Mouse (Mus musculus) liver, embryonic 13.5 days (tissue): Measurements from ENCODE around the gene Cnrip1. TPM values are rescaled to one million over a fixed set of nuclear protein-coding genes. Genes with fewer than 3 reads are reported as not detected.
"Not testable (repeated sequence)": the region's sequence is repeated elsewhere in the genome, so short reads cannot be mapped to it uniquely, and the experiment has no call there.

Experiments used
- ATAC-seq: fragments of 200-750 bp; cut with Nextera tagmentation; 2 replicates; pipeline ENCODE4 v1.8.0; 2017; ENCODE audit warnings: low read depth, mild to moderate bottlenecking, moderate number of reproducible peaks, moderate library complexity
- DNase-seq: peaks from one replicate; pipeline ENCODE4 v3.0.0; 2022
- H3K27ac ChIP-seq: fragments of 300-500 bp; sonication (generic); 2 replicates; pipeline ENCODE4 v1.5.1; 2015; ENCODE audit warnings: moderate library complexity, mild to moderate bottlenecking, inconsistent platforms
- H3K27me3 ChIP-seq: fragments of 300-500 bp; sonication (generic); 2 replicates; pipeline ENCODE4 v1.6.1; 2015; ENCODE audit warnings: mild to moderate bottlenecking, inconsistent platforms
- H3K36me3 ChIP-seq: fragments of 300-500 bp; sonication (generic); 2 replicates; pipeline ENCODE4 v1.6.1; 2015; ENCODE audit warnings: mild to moderate bottlenecking, inconsistent platforms
- H3K4me1 ChIP-seq: fragments of 300-500 bp; sonication (generic); replicated peaks from 2 replicates; pipeline ENCODE4 v1.6.1; 2015; ENCODE audit warnings: inconsistent platforms
- H3K4me2 ChIP-seq: fragments of 300-500 bp; sonication (generic); 2 replicates; pipeline ENCODE4 v1.6.1; 2015; ENCODE audit warnings: inconsistent platforms, mild to moderate bottlenecking, moderate library complexity
- H3K4me3 ChIP-seq: fragments of 300-500 bp; sonication (generic); replicated peaks from 2 replicates; pipeline ENCODE4 v1.5.1; 2015; ENCODE audit warnings: mild to moderate bottlenecking, inconsistent platforms
- H3K9ac ChIP-seq: fragments of 300-500 bp; sonication (generic); 2 replicates; pipeline ENCODE4 v1.6.1; 2015; ENCODE audit warnings: mild to moderate bottlenecking, inconsistent platforms
- H3K9me3 ChIP-seq: fragments of 300-500 bp; sonication (generic); replicated peaks from 2 replicates; pipeline ENCODE4 v1.6.1; 2016; ENCODE audit warnings: inconsistent platforms
- whole genome bisulfite sequencing: fragments of 180-500 bp; shearing (Covaris S2); methylation state at CpG from one replicate; pipeline ENCODE4 v1.1.7; 2015; ENCODE audit not compliant: insufficient replicate concordance; 5-methylcytosine and 5-hydroxymethylcytosine counted together
- polyA plus RNA-seq: library from polyadenylated mRNA; unstranded; fragments of >200 nt; fragmentation: Nextera tagmentation; extraction: Ambion mirVana; gene quantifications from 2 replicates; pipeline ENCODE4 v1.2.1, GENCODE M21; 2015

Gene Cnrip1
- 3.4 and 4.2 TPM in 2 replicates for polyA plus RNA-seq

DNA sequence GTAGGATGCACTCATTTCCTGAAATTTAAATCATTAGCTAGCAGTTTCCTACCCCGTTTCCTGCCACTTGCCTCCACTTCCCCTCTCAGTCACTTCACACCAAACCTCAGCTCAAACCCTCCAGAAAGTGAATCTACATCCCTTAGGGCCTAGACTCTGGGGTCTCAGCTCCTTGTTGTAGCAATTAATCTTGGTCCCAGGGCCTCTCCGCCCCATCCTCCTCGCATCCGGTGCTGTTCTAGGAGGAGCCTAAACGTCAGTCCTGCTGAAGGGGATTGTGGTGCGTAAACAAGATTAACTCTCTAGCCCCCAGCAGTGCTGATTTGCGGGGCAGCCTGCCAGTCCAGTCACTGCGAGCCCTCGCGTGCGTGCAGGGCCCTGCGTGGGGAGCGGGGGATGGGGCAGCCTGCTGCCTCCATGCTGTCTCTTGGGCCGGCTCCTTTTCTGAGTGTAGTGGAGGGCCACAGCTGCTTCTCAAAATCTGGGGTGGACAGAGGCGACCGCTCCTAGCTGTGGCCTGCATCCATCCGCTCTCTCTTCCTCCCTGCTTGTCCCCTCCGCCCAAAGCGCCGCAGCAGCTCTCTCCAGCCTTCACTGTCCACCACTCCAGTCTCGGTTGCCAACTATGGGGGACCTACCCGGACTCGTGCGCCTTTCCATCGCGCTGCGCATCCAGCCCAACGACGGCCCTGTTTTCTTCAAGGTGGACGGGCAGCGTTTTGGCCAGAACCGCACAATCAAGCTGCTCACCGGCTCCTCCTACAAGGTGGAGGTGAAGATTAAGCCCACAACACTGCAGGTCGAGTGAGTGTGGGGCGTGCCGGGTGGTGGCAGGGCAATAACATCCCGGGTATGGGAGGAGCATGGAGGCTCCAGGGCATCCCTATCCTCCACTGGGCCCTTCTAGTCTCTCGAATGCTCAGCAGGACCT is at the start of gene Cnrip1, which contains the start of gene Plek:
Cnrip1 (plus strand) TSS at position 42 of the 931 bp plus-strand sequence.
Plek (minus strand) TSS at position 837 of the 931 bp plus-strand sequence.
- Histone ChIP-seq H3K4me3 (peak within 1 kb of the TSS; percentile 49), H3K27ac (peak within 1 kb of the TSS; percentile 14), H3K4me2 (peak within 1 kb of the TSS; percentile 60), H3K4me1 (no peaks in the 10 kb centered on the region), H3K36me3 (no peaks in the 10 kb centered on the region), H3K9ac (peak within 1 kb of the TSS; percentile 43; the same call in 1 of the 2 replicates), H3K9me3 (no peaks in the 10 kb centered on the region), H3K27me3 (peaks cover 8% of the 10 kb centered on the region)
- peak; percentile 2 for DNase-seq
- peak; percentile 62 for ATAC-seq
- WGBS = 1% methylated on average over 38 of the region's 38 CpGs

DNA sequence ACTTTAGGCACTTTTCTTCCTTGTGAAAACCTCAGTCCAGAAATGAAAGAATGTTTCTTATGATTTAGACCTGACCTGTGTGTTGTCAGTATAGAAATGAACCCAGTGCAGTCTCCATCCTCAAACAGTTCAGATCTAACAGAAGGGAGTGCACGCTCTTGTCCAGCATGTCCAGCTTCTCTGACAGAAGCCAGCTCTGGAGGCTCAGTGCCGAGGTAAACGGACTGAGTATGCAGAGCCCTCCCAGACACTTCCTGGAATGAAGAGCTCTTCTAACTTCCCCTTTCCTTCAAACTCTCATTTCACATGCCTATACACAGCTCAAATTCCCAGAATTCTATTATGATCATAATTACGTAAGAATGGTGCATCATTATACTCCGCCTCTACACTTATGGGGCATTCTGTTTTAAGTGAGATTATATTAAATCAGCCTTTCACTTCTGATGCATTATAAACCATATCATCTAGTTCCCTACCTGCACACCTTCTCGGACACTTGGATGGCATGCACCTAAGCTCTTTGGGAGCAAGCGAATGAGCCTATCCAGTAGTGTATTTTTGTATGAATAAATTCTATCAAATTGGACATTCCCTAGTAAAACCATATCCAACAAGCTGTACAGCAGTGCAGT is 48.5 kb upstream of the Cnrip1 start:
- DNase-seq (no peak), ATAC-seq (peak; percentile 33)
- peaks cover 28% of the 10 kb centered on the region for H3K4me1 ChIP-seq
- no peaks in the 10 kb centered on the region for H3K27me3 ChIP-seq
- H3K27ac ChIP-seq = peak overlapping the region; percentile 50; the same call in 1 of the 2 replicates
- no peak overlapping the region for H3K4me3 ChIP-seq
- H3K4me2 ChIP-seq = no peak overlapping the region
- no peaks in the 10 kb centered on the region for H3K9me3 ChIP-seq
- no peaks in the 10 kb centered on the region for H3K36me3 ChIP-seq
- H3K9ac ChIP-seq = no peak overlapping the region
- WGBS = 37% methylated on average over 7 of the region's 7 CpGs

DNA sequence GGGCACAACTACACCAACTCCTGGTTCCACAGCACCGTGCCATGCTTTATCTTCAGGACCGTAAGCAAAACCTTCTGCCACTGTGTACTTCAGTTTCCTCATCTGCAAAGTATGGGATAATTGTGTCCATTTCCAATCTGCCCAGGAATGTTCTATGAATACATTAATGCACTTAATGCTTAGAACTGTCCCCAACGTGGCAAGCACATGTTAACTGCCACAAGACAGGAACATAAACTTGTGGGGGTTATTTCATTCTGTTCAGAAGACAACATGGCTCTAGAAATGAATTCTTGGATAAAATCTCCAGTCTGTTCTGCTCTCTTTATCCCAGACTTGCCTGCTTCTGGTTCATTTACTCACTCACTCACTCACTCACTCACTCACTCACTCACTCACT is 47.6 kb upstream of the Cnrip1 start:
- 29% methylated on average over 3 of the region's 3 CpGs for WGBS
- H3K36me3 ChIP-seq = no peaks in the 10 kb centered on the region

DNA sequence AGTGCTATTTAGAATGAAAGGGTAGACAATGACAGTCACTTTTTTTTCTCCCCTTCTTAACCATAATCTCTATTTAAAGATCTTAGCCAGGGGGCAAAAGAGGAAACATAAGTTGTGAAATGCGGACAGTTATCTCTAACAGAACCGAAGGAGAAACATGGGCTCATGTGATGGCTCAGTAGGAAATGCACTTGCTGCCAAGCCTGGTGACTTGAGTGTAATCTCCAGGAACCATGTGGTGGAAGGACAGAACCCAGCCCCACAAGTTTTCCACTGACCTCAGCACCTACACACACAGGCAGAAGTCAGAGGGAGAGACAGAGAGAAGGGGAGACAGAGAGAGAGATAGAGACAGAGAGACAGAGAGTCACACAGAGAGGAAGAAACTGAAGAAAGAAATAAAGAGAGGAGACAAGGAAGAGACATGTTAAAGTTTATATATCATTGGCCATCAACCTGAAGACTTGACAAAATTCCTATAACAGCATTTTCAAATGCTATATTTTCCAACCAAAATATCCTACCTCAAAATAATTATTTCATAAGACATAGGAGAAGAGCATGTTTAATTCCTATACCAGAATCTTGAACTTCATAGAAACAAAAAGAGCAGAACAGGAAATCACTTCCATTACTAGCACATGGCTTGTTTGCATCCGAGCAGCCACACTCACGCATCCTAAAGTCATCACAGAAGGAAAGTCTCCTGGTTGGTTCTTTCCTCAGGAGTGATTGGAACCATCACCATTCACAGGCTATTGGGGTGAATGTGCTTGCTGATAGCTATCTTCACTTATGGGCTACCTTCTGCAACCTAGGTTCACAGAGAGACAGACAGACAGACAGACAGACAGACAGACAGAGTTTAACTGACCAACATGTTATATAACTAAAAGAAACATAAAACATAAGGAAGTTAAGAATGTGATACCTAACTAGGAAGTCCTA is 46.2 kb upstream of the Cnrip1 start:
- Histone ChIP-seq H3K27ac (peak overlapping the region; percentile 59), H3K9me3 (no peaks in the 10 kb centered on the region), H3K4me1 (peaks cover 28% of the 10 kb centered on the region), H3K4me2 (0 out of 2 replicates have a peak overlapping the region, but pooled peaks have one; percentile 24), H3K4me3 (no peak overlapping the region), H3K27me3 (no peaks in the 10 kb centered on the region), H3K36me3 (no peaks in the 10 kb centered on the region), H3K9ac (no peak overlapping the region)
- ATAC-seq (peak; percentile 81), DNase-seq (peak; percentile 34)
- 28% methylated on average over 4 of the region's 4 CpGs for WGBS

More for the DNA sequence above, 47.6 kb upstream of the Cnrip1 start:
- Histone ChIP-seq H3K27ac (no peak overlapping the region), H3K9me3 (no peaks in the 10 kb centered on the region), H3K4me1 (peaks cover 28% of the 10 kb centered on the region), H3K9ac (no peak overlapping the region), H3K27me3 (no peaks in the 10 kb centered on the region), H3K4me2 (no peak overlapping the region), H3K4me3 (no peak overlapping the region)
- DNase-seq (no peak), ATAC-seq (no peak)

DNA sequence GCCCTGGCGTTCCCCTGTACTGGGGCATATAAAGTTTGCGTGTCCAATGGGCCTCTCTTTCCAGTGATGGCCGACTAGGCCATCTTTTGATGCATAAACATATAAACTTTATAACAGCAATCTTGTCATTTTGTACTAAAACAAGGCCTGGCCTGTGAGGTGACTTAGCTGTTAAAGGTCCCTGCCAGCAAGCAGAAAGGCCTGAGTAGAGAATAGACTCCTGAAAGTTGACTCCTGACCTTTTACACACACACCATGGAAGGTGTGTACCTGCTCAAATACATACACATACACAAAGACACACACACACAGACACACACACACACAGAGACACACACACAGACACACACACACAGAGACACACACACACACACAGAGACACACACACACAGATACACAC is 44.9 kb upstream of the Cnrip1 start:
- not testable (repeated sequence) for H3K27ac ChIP-seq, H3K36me3 ChIP-seq, H3K9ac ChIP-seq, H3K9me3 ChIP-seq, H3K4me2 ChIP-seq, DNase-seq, ATAC-seq, H3K27me3 ChIP-seq
- 59% methylated on average over 3 of the region's 3 CpGs for WGBS
- peaks cover 23% of the 10 kb centered on the region for H3K4me1 ChIP-seq
- peak overlapping the region; percentile 37; the same call in 1 of the 2 replicates for H3K4me3 ChIP-seq

DNA sequence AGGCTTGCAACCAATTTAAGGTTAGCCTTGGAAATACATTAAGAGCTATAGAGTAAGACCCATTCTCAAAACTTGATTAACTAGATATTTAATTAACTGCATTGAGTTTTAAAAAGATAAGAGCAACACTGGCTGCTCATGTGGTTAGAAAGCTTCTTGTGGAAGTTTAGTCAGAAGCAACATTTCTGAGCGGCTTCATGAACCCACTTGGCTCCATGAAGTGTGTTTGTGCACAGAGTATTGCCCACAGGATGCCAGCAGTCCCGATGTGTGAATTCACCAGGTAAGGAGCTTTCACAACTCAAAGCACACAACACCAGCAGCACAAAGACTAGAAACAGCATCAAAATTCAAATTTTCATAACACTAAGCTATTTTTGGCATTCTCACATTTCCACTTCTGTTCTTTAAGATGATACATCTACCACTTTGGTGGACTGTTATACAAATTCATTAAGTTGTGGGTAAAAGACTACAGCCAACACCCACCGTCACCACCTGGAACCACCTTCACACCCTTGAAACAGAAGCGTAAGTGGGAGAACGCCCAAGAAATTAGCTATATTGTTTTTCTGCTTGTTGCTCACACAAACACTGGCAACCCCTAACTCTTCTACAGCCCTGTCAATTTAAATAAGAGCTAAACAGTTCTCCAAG is 43.7 kb upstream of the Cnrip1 start:
- peaks cover 21% of the 10 kb centered on the region for H3K4me1 ChIP-seq
- peak overlapping the region; percentile 37; the same call in 1 of the 2 replicates for H3K4me2 ChIP-seq
- H3K27me3 ChIP-seq = no peaks in the 10 kb centered on the region
- H3K4me3 ChIP-seq = peak overlapping the region; percentile 37; the same call in 1 of the 2 replicates
- no peaks in the 10 kb centered on the region for H3K36me3 ChIP-seq
- no peak for DNase-seq
- peak overlapping the region; percentile 20; the same call in 1 of the 2 replicates for H3K9ac ChIP-seq
- H3K9me3 ChIP-seq = no peaks in the 10 kb centered on the region
- H3K27ac ChIP-seq = peak overlapping the region; percentile 58; the same call in 1 of the 2 replicates
- 25% methylated on average over 5 of the region's 5 CpGs for WGBS
- ATAC-seq = no peak

DNA sequence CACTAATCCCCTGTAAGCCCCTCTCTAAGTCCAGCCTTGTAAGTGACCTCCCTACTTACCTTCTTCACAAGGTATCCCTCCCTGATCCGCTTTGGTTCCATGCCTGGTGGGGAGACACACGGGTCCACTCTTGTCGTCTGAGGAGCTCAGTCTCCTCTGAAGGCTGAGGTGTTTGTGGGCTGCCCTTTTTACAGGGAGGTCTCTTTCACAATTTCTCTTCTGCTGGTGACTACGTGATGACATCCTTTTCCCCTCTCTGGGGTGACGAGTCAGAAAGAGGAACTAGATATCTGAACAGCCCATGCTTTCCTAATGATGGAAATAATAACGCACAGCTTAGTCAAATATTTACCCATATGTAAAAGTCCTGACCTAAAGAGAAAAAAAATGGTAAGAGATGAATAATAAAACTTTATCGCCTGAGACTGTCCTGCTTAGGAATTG is 42.9 kb upstream of the Cnrip1 start:
- Histone ChIP-seq H3K36me3 (no peaks in the 10 kb centered on the region), H3K4me1 (peaks cover 16% of the 10 kb centered on the region), H3K27me3 (no peaks in the 10 kb centered on the region), H3K4me3 (peak overlapping the region; percentile 37), H3K27ac (peak overlapping the region; percentile 58), H3K9ac (peak overlapping the region; percentile 20; the same call in 1 of the 2 replicates), H3K9me3 (no peaks in the 10 kb centered on the region), H3K4me2 (peak overlapping the region; percentile 37; the same call in 1 of the 2 replicates)
- WGBS = 15% methylated on average over 7 of the region's 7 CpGs
- ATAC-seq (peak; percentile 38), DNase-seq (no peak)

DNA sequence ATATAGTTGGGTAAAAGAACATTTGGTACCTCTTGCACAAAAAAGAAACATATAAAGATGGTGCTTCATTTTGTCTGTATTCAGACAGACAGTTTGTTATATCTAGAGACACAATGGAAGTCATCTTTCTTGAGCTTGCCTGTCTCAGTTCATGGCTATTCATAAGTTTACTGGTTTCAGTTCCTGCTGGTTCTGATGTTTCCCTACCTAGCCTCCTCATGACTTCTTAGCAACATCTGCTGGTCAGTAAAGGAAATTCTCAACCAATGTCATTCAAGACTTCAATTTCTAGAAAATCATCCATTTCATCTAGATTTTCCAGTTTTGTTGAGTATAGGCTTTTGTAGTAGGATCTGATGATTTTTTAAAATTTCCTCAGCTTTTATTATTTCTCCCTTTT is 38.4 kb upstream of the Cnrip1 start:
- Histone ChIP-seq H3K36me3 (no peaks in the 10 kb centered on the region), H3K4me2 (no peak overlapping the region), H3K9me3 (no peaks in the 10 kb centered on the region), H3K27ac (no peak overlapping the region), H3K9ac (no peak overlapping the region), H3K27me3 (no peaks in the 10 kb centered on the region), H3K4me3 (no peak overlapping the region), H3K4me1 (no peaks in the 10 kb centered on the region)
- no peak for DNase-seq
- ATAC-seq = no peak

DNA sequence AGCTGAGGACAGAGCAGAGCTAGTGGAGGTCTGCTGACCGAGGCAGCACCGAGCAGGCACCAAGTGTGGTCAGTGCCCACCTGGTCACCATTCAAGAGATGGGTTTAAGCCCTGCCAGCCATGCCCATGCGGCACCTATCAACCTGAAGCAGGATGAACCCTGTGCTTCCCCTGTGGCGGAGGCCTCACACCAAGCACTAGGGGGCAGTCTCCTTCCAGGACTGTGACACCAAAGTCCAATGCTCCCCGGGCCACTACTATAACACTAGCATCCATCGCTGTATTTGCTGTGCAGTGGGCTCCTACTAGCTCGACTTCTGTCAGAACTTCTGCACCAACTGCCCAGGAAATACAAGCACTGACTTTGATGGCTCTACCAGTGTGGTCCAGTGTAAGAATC is 32.1 kb upstream of the Cnrip1 start:
- Histone ChIP-seq H3K36me3 (no peaks in the 10 kb centered on the region), H3K4me1 (no peaks in the 10 kb centered on the region), H3K27me3 (no peaks in the 10 kb centered on the region), H3K9me3 (no peaks in the 10 kb centered on the region), H3K4me3 (no peak overlapping the region), H3K9ac (no peak overlapping the region), H3K27ac (no peak overlapping the region), H3K4me2 (no peak overlapping the region)
- no peak for ATAC-seq
- DNase-seq = no peak
- 61% methylated on average over 7 of the region's 7 CpGs for WGBS

DNA sequence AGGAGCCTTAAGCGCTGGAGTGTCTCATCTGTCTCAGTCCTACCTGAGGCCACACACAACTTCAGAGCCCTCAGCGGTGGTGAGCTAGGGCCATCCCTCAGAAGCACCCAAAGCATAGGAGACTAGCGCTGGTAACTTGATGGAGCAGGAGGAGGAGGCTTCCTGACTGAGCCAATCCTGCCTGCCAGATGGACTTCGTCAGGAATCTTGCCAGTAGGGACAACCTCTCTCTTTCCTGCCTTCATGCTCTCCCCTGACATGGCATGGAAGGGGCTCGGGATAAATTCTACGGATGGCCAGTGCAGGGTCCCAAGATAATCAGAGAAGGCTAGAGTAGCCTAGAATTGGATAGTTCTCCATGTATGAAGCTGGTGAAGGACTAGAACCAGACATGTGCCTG is 28.2 kb upstream of the Cnrip1 start:
- H3K9ac ChIP-seq = no peak overlapping the region

More for the DNA sequence above, 28.2 kb upstream of the Cnrip1 start:
- Histone ChIP-seq H3K4me3 (no peak overlapping the region), H3K4me1 (no peaks in the 10 kb centered on the region), H3K4me2 (no peak overlapping the region), H3K9me3 (no peaks in the 10 kb centered on the region), H3K36me3 (no peaks in the 10 kb centered on the region), H3K27ac (no peak overlapping the region), H3K27me3 (no peaks in the 10 kb centered on the region)
- 66% methylated on average over 6 of the region's 6 CpGs for WGBS
- no peak for ATAC-seq
- DNase-seq = no peak
